Mouse (Mus musculus) midbrain, embryonic 12.5 days (tissue): ENCODE results near the gene Smdt1. TPM values are rescaled to one million over a fixed set of nuclear protein-coding genes. Genes with fewer than 3 reads are reported as not detected.
A peak's percentile ranks its signal among the peaks of the same experiment; 100 is the strongest.

ENCODE experiments used
- ATAC-seq: fragments of 200-750 bp; cut with Nextera tagmentation; 2 replicates; pipeline ENCODE4 v1.8.0; 2017; ENCODE audit warnings: low read depth, moderate TSS enrichment, moderate library complexity; ENCODE audit not compliant: low FRiP score
- H3K27ac ChIP-seq: fragments of 300-500 bp; sonication (generic); replicated peaks from 2 replicates; pipeline ENCODE4 v1.5.1; 2016; ENCODE audit warnings: mild to moderate bottlenecking
- H3K27me3 ChIP-seq: fragments of 300-500 bp; sonication (generic); 2 replicates; pipeline ENCODE4 v1.6.1; 2016; ENCODE audit warnings: mild to moderate bottlenecking
- H3K36me3 ChIP-seq: fragments of 300-500 bp; sonication (generic); 2 replicates; pipeline ENCODE4 v1.6.1; 2016
- H3K4me1 ChIP-seq: fragments of 300-500 bp; sonication (generic); 2 replicates; pipeline ENCODE4 v1.6.1; 2016
- H3K4me2 ChIP-seq: fragments of 300-500 bp; sonication (generic); replicated peaks from 2 replicates; pipeline ENCODE4 v1.6.1; 2016; ENCODE audit warnings: mild to moderate bottlenecking, moderate library complexity
- H3K4me3 ChIP-seq: fragments of 300-500 bp; sonication (generic); 2 replicates; pipeline ENCODE4 v1.5.1; 2016; ENCODE audit warnings: mild to moderate bottlenecking
- H3K9ac ChIP-seq: fragments of 300-500 bp; sonication (generic); replicated peaks from 2 replicates; pipeline ENCODE4 v1.6.1; 2016; ENCODE audit warnings: mild to moderate bottlenecking, moderate library complexity
- H3K9me3 ChIP-seq: fragments of 300-500 bp; sonication (generic); 2 replicates; pipeline ENCODE4 v1.6.1; 2016; ENCODE audit warnings: mild to moderate bottlenecking
- WGBS: fragments of 180-500 bp; shearing (Covaris S2); methylation state at CpG from one replicate; pipeline ENCODE4 v1.1.7; 2016; 5-methylcytosine and 5-hydroxymethylcytosine counted together
- polyA plus RNA-seq: library from polyadenylated mRNA; unstranded; fragments of >200 nt; fragmentation: Nextera tagmentation; extraction: Ambion mirVana; gene quantifications from 2 replicates; pipeline ENCODE4 v1.2.1, GENCODE M21; 2016

Smdt1 gene
- polyA plus RNA-seq, 1 experiment from 2014 or later = 261 TPM

DNA sequence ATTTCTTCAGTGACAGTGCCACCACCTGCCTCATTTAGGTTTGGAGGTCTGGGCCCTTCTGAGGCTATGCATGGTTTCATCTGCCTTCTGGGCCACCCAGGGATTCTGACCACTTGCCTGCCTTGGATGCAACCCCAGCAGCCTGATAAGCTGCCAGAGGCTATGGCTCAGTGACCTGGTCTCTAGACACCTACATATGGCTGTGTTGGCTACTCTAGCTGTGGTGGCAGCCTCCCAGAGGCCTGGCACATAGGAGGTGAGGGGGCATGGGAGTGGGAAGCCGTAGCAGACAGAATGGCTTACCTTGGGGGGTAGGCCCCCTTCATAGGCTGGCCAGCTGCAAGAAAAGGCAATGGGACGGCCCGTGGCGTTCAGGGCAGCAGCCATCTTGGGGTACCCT is 3.6 kb upstream of the Smdt1 start:
- Histone ChIP-seq H3K27ac (no peak overlapping the region), H3K4me1 (peaks cover 19% of the 10 kb centered on the region), H3K4me3 (no peak overlapping the region), H3K27me3 (peaks cover 9% of the 10 kb centered on the region), H3K9me3 (no peaks in the 10 kb centered on the region), H3K4me2 (no peak overlapping the region), H3K9ac (no peak overlapping the region), H3K36me3 (peaks cover 25% of the 10 kb centered on the region)
- WGBS = 93% methylated on average over 4 of the region's 4 CpGs
- ATAC-seq = no peak

DNA sequence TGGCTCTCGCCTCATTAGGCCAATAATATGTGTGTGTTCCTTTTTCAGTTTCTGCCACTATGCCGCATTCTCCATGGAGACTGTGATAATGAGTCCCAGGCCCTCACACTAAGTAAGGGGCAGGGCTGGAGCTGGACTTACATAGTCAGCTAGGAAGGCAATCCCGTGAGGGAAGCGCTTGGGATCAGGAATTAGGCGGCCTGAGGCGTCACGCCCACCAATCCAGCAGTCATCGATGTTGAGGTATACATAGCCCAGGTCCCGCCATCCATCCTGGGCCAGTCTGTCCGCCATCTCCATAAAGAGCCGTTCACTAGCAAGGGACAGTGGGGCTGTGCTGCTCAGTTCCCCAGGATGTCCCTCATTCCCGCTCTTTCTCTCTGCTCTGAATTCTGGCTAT is 2.1 kb upstream of the Smdt1 start:
- Histone ChIP-seq H3K4me1 (peaks cover 22% of the 10 kb centered on the region), H3K9me3 (no peaks in the 10 kb centered on the region), H3K27ac (no peak overlapping the region), H3K36me3 (peaks cover 23% of the 10 kb centered on the region), H3K4me3 (no peak overlapping the region), H3K9ac (no peak overlapping the region), H3K27me3 (peaks cover 23% of the 10 kb centered on the region), H3K4me2 (no peak overlapping the region)
- WGBS = 80% methylated on average over 12 of the region's 12 CpGs
- no peak for ATAC-seq

DNA sequence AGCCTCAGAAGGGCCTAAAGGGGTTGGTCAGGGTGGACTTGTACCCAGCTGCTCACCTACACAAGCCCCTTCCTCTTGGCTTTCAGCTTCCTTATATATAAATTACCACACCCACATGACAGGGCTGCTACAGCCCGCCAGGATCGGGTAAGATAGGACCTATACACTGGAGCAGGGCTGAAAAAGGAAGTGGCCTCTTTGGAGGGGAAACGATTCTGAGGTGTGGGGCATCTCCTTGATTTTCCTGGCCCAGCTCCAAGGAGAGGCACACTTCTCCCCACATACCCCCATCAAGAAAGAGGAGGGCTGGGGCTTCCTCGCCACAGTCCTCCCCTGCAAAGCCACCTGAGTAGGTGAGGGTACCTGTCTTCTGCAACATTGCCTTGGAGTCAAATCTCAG is 884 bp upstream of the Smdt1 start:
- WGBS = 56% methylated on average over 4 of the region's 4 CpGs
- ATAC-seq = no peak
- H3K9me3 ChIP-seq = no peaks in the 10 kb centered on the region

DNA sequence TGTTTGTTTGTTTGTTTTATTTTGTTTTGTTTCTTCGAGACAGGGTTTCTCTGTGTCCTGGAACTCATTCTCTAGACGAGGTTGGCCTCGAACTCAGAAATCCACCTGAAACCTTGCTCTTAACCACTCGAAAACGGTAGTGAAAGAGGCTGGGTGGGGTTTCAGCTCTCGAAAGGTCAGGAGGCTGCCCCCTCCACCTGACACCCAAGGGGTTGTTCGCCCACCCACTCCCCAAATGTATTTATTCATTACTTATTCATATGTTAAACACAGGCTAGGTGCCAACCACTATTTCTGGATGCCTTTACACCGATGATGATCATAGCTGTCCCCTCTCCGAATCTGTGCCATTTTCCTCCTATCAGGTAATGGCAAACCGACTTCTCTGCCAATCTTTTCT is 391 bp downstream of the Smdt1 start:
- Histone ChIP-seq H3K36me3 (peaks cover 20% of the 10 kb centered on the region), H3K9me3 (no peaks in the 10 kb centered on the region), H3K4me3 (peak overlapping the region; percentile 55), H3K9ac (0 out of 2 replicates have a peak overlapping the region, but pooled peaks have one; percentile 55), H3K4me1 (peaks cover 22% of the 10 kb centered on the region), H3K4me2 (peak overlapping the region; percentile 66), H3K27ac (no peak overlapping the region), H3K27me3 (peaks cover 30% of the 10 kb centered on the region)
- WGBS = 58% methylated on average over 10 of the region's 10 CpGs
- ATAC-seq = no peak

More for the DNA sequence above, 884 bp upstream of the Smdt1 start:
- H3K27me3 ChIP-seq = peaks cover 30% of the 10 kb centered on the region
- peaks cover 22% of the 10 kb centered on the region for H3K4me1 ChIP-seq
- H3K4me3 ChIP-seq = peak overlapping the region; percentile 55
- H3K36me3 ChIP-seq = peaks cover 23% of the 10 kb centered on the region
- peak overlapping the region; percentile 55 for H3K9ac ChIP-seq
- no peak overlapping the region for H3K27ac ChIP-seq
- peak overlapping the region; percentile 66 for H3K4me2 ChIP-seq

DNA sequence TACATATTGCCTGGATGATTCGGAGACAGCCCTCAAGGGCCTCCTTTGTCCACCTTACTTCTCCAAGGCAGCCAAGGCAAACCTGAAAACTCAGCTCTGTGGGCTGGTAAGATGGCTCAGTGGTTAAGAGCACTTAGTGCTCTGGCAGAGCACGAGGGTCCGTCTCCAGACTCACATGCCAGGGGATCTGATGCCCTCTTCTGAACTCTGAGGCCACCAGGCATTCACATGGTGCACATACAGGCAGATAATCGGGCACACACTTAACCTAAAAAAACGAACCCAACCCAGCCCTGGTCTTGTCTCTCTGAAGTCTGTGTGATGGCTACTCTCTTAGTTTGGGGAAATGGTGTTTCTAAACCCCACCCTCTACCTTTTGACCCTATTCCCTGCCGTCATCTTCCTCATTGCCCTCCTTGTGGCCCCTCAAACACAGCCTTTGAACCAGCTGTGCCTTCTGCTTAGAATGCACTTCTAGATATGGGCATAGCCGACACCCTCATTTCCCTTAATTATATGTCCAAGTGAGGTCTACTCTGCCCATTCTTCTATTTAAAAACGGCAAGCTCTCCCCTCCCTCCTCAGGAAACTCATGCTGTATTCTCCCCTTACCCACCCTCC is 985 bp downstream of the Smdt1 start:
- H3K4me2 ChIP-seq = no peak overlapping the region
- H3K27ac ChIP-seq = no peak overlapping the region
- 76% methylated on average over 8 of the region's 8 CpGs for WGBS

DNA sequence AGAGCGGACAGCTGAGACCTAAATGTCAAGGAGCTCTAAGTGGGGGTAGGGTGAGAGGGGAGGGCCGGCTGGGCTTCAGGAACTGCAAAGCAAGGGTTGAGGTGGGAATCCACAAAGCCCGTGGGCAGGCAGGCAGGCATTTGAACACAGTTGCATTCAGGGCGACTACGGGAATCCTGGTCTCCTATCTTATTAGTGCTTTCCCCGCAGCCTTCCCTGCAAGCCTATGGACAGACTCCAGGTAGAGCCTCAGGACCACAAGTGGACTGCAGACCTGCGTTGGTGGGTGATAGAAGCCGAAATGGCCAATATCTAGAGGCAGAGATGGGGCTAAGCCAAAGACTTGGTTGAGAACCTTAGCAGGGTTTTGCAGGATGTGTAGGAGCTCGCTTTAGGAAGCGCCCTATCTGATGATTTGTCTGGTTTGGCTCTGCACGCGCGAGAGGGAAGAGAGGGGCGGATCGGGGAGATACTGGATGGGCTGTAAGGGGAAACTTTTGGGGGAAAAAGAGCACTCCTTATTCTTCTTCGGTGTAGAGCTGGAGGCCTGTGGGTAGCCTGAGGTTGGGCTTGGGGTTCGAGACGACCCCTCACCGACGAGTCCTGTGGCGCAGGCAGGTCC is 1.8 kb downstream of the Smdt1 start:
- no peak for ATAC-seq
- Histone ChIP-seq H3K36me3 (peaks cover 7% of the 10 kb centered on the region; the same call in 1 of the 2 replicates), H3K4me3 (peak overlapping the region; percentile 37; the same call in 1 of the 2 replicates), H3K4me2 (peak overlapping the region; percentile 53), H3K4me1 (peaks cover 22% of the 10 kb centered on the region), H3K27ac (peak overlapping the region; percentile 46; the same call in 1 of the 2 replicates), H3K27me3 (peaks cover 30% of the 10 kb centered on the region), H3K9me3 (no peaks in the 10 kb centered on the region), H3K9ac (peak overlapping the region; percentile 53)
- WGBS = 44% methylated on average over 21 of the region's 21 CpGs

More for the DNA sequence above, 985 bp downstream of the Smdt1 start:
- no peak for ATAC-seq
- Histone ChIP-seq H3K9ac (no peak overlapping the region), H3K4me1 (peaks cover 22% of the 10 kb centered on the region), H3K9me3 (no peaks in the 10 kb centered on the region), H3K4me3 (no peak overlapping the region), H3K27me3 (peaks cover 30% of the 10 kb centered on the region), H3K36me3 (peaks cover 14% of the 10 kb centered on the region)

DNA sequence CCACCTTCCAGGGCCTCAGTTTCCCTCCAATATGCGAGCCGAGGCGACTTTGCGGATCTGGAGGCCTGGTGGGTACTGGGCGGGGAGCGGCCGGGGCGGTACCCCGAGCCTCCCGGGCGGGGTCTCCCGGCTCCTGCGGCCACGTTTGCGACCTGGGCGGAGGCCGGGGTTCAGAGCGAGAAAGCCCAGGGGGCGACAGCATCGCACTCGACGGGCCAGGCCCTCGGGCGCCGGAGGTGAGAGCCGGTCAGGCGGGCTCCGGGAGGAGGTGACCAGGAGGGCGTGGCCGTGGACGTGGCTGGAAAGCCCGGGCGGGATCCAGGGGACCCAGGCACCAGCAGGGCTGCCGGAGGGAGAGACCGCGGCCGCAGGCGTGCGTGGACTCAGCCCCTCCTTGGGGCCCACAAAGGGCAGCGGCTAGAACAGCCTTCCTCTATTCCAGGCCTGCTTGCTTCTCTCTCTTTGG is 2.3 kb downstream of the Smdt1 start:
- H3K27ac ChIP-seq = peak overlapping the region; percentile 46
- H3K27me3 ChIP-seq = peaks cover 30% of the 10 kb centered on the region
- peak overlapping the region; percentile 37 for H3K4me3 ChIP-seq
- WGBS = 3% methylated on average over 40 of the region's 40 CpGs
- no peak for ATAC-seq
- H3K4me1 ChIP-seq = peaks cover 22% of the 10 kb centered on the region
- no peaks in the 10 kb centered on the region for H3K9me3 ChIP-seq
- peaks cover 2% of the 10 kb centered on the region; the same call in 1 of the 2 replicates for H3K36me3 ChIP-seq
- H3K4me2 ChIP-seq = peak overlapping the region; percentile 53
- peak overlapping the region; percentile 53 for H3K9ac ChIP-seq

DNA sequence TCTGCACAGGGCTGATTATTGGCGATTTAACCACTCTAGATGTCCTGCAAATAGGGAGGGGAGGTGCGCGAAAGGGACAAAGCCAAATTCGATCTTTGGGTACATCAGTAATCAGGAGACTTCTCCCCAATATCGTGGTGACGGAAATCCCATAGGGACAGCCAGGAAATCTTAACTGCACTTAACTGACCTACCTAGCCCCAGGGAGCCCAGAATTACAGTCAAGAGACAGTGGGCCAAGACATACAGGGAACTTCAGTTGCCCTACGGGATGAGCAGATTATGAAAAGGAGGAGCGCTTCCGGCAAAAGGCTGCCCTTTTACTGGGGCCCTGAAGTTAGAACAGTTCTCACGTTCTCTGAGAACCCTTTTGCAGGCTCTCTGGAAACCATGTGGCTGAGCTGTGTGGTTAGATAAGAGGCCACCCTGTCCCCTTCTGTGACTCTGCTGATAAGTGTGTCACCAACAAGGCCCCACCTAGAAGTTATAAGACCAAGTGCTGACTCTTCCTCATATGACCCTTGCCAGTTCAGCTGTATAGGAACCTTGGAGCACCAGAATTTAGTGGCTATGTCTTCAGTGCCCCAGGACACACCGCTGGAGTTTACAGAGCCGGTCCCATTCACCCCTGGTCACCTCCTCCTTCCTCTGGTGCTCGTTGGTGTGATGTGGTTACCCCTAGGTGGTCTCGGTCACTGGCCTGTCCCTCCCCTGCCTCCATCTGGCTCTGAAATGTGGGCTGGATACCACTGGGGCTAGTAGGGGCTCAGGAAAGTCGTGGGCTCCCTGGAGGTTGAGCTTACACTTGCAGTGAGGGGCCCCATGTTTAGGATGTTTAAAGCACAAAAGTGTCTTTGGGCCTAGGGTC is 3.1 kb downstream of the Smdt1 start:
- Histone ChIP-seq H3K9me3 (no peaks in the 10 kb centered on the region), H3K36me3 (no peaks in the 10 kb centered on the region), H3K9ac (peak overlapping the region; percentile 53; the same call in 1 of the 2 replicates), H3K27ac (peak overlapping the region; percentile 46), H3K4me3 (0 out of 2 replicates have a peak overlapping the region, but pooled peaks have one; percentile 37), H3K4me1 (peaks cover 24% of the 10 kb centered on the region), H3K4me2 (peak overlapping the region; percentile 53; the same call in 1 of the 2 replicates), H3K27me3 (peaks cover 30% of the 10 kb centered on the region)
- no peak for ATAC-seq
- 68% methylated on average over 15 of the region's 15 CpGs for WGBS

DNA sequence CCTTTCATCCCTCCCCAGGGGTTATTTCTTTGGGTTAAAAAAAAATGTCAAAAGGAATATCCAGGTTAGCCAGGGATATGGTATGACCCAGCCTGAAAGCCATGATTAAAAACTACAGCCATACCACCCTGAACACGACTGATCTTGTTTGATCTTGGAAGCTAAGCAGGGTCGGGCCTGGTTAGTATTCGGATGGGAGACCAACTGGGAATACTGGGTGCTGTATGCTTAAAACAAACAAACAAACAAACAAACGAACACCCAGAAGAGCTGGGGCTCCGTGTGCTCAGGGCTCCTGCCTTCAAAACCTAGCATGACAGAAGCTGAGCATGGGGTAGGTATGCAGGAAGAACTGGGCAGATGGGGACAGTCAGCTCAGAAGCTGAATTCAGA is 3.8 kb downstream of the Smdt1 start:
- peaks cover 25% of the 10 kb centered on the region for H3K4me1 ChIP-seq
- no peak for ATAC-seq
- no peak overlapping the region for H3K9ac ChIP-seq
- 0 out of 2 replicates have a peak overlapping the region, but pooled peaks have one; percentile 46 for H3K27ac ChIP-seq
- H3K4me3 ChIP-seq = no peak overlapping the region
- no peaks in the 10 kb centered on the region for H3K9me3 ChIP-seq
- H3K36me3 ChIP-seq = 0 out of 2 replicates have a peak, but pooled peaks cover 4% of the 10 kb centered on the region
- H3K27me3 ChIP-seq = peaks cover 30% of the 10 kb centered on the region
- 80% methylated on average over 5 of the region's 5 CpGs for WGBS
- no peak overlapping the region for H3K4me2 ChIP-seq

DNA sequence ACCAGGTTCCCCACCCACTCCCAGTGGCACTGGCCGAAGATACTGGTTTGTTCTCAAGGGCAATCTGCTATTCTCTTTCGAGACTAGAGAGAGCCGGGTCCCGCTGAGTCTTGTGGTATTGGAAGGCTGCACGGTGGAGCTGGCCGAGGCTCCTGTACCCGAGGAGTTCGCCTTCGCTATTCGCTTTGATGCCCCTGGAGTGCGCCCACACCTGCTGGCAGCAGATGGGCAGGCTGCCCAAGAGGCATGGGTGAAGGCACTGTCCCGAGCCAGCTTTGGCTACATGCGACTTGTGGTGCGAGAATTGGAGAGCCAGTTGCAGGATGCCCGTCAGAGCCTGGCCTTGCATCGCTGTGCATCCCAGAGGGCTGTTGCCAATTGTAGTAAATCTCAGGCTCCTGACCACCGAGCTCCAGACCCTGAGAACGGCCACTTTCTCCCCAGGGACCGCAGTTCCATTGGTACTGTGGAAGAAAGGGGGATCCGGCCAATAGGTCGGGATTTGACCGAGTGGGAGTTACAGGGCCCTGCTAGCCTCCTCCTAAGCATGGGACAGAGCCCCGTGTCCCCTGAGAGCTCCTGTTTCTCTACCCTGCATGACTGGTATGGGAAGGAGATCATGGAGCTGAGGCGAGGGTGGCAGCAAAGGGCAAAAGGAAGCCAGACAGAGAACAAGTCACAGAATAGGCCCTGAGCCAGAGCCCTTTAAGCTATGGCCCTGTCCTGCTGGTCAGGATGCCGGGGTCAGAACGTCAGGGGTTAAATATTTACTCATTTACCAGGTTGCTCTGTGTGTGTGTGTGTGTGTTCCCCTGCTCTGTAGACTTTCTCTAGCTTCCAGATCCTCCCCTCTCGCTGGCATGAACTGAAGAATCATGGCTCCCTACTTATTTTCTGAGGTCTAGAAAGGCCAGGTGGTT is 4.9 kb downstream of the Smdt1 start:
- Histone ChIP-seq H3K27ac (0 out of 2 replicates have a peak overlapping the region, but pooled peaks have one; percentile 20), H3K27me3 (peaks cover 30% of the 10 kb centered on the region), H3K4me2 (no peak overlapping the region), H3K9ac (no peak overlapping the region), H3K9me3 (no peaks in the 10 kb centered on the region), H3K4me1 (peaks cover 19% of the 10 kb centered on the region), H3K36me3 (peaks cover 13% of the 10 kb centered on the region), H3K4me3 (no peak overlapping the region)
- ATAC-seq = no peak
- WGBS = 94% methylated on average over 27 of the region's 27 CpGs

DNA sequence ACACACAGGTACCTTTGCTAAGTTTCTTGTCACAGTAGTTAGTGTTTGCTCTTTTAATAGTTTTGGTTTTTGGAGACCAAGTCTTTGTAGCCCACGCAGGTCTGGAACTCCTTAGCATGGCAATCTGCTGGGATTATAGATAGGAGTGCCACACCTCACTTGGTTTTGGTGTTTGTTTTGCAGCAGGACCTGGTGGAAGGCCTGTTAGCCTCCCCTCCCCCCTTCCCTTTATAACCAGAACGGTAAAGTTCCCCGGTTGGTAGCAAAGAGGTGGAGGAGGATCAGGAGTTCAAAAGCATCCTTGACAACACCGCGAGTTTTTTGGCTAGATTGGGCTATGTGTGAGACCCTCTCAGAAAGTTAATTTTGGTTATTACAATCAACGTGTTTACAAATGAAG is 6.2 kb downstream of the Smdt1 start:
- Histone ChIP-seq H3K9ac (no peak overlapping the region), H3K36me3 (peaks cover 26% of the 10 kb centered on the region), H3K4me3 (no peak overlapping the region), H3K27ac (0 out of 2 replicates have a peak overlapping the region, but pooled peaks have one; percentile 30), H3K9me3 (no peaks in the 10 kb centered on the region), H3K4me1 (peaks cover 19% of the 10 kb centered on the region), H3K4me2 (no peak overlapping the region), H3K27me3 (peaks cover 24% of the 10 kb centered on the region)
- no peak for ATAC-seq
- WGBS = 89% methylated on average over 6 of the region's 6 CpGs
